Mouse (Mus musculus) mesoderm, embryonic 11.5 days (tissue): ENCODE data around the gene Ormdl3.
A peak's percentile ranks its signal among the peaks of the same experiment; 100 is the strongest.

Source experiments
- DNase-seq: peaks from one replicate; pipeline ENCODE4 v3.0.0-alpha.2; 2012; ENCODE audit warnings: low read depth, low spot score

Gene Ormdl3

DNA sequence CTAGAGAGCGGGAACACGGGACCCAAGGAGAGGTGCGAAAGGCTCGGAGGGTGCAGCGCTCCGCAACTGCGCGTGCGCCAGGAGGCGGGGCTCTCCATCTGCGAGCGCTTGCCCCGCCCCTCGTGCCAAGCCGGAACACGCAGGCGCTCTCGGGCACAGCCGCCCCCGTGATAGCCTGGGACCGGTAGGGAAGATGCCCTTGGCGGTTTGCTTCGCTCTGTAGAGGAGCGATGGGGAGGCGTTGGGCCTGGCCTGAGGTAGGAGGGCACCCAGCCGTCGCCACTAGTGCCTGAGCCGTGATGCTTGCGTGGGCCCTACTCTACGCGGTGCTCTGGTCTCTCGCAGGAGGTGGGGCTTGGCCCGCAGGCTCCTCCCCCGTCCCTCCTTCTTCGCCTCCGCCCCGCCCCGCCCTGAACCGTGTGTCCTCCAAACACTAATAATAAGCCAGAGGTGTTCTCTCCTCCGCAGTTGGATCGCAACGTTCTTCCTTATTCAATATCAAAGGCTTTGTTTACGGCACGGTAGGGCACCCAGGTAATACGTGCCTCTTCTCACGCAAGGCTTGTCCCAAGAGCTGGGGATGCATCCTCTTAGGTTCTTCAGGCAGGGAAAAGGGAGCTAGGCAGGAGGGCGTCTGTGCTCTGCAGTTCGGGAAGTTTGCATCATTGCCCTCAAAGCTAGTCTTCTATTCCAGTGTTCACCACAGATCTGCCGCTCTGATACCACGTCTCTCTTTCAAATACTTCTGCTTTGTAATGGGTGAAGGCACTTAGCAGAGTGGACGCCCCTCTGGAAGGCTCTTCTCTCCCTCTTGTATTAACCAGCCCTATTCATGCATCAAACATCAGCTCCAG lies 36.0 kb downstream of the Ormdl3 start, which contains the start of gene Zpbp2:
Gene Zpbp2 (plus strand): TSS at position 123 of the 854 bp plus-strand sequence.
- peak; percentile 93 for DNase-seq

DNA sequence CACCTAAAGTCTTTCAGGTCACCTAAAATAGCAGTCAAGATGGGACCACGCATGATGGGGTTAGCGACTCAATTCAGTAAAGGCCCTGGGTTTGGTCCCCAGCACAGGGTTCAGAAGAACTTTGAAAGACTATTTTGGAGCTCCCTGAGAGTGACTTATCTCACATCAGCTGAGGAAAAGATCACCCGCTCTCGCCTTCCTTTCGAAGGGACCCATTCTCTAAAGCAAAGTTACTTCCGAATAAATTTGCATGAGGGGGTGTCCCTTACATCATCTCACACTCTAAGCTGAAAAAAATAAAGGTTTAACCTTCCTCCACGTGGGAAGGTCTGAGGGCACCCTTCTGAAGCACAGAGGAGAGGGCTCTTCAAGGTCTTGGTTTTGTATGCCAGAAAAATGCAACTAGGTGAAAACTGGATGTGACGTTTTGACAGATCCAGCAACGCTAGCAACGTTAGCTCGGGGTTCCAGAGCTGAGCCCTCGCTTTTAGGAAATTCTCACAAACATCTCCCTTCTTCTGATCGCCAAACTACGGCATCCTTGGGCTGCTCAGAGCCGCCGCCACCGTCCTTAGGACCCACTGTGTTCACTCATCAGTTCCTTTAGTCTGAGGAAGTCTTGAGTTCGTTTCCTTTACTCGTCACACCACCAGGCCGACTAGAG lies 36.7 kb downstream of the Ormdl3 start:
- no peak for DNase-seq

DNA sequence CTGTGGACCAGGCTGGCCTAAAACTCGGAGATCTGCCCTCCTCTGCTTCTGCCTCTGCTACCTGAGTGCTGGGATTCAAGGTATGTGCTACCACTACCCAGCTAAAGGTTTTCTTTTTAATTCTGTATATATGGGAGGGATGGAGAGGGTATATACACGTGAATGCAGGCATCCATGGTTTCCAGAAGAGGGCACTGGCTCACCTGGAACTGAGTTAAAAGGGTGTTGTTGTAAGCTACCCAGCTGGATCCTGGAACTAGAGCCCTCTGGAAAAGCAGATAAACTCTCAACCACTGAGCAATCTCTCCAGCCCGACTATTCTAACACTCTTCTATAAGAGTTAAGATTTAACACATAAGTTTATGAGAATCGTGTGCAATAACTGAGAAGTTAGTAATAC lies 37.8 kb downstream of the Ormdl3 start:
- no peak for DNase-seq

DNA sequence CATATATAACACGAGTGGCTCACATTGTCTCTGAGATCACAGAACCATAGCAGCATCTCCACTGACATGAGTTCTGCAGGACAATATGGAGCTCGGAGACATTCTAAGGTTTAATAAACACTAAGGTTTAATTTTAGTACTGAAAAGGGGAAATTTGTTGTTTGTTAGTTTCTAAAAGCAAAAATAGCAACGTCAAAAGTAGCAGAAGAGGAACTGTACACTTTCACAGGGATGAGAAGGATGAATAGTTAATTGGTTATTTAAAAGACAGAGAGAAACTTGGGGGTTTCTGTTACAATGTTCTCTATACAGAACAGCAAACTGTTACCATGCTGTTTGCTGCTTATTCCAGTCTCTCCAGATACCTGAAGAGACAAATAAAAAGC lies 39.9 kb downstream of the Ormdl3 start:
- no peak for DNase-seq

DNA sequence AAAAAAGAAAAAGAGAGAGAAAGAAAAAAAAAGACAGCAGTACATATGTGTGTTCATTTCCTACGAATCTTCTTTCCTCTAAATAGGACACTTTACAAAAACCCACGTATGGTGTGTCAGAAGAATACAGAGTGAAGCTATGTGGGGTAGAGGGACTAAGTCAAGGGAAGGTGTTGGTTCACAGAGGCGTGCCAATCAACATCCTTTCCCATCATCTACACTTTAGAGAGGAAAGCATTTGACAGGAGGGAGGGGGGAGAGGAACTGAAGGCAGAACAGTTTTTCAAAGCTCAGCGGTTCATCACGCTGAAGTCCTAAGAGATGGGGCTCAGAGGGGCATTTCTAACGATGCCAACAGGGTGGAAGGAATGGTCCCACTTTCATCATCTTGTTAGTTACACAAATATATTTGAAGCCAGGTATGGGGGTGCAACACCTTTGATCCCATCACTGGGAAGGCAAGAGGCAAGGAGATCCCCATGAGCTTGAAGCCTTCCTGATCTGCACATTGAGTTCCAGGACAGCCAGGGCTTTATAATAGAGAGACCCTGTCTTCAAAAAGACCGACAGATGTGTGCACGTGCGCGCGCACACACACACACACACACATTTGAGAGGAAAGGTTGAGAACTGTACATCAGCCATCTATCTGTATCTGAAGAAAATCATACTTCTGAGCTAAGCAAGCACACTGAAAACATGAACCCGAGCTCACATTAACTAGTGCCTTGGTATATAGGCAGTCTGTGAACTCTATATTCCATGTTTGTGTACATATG lies 40.5 kb downstream of the Ormdl3 start:
- no peak for DNase-seq

DNA sequence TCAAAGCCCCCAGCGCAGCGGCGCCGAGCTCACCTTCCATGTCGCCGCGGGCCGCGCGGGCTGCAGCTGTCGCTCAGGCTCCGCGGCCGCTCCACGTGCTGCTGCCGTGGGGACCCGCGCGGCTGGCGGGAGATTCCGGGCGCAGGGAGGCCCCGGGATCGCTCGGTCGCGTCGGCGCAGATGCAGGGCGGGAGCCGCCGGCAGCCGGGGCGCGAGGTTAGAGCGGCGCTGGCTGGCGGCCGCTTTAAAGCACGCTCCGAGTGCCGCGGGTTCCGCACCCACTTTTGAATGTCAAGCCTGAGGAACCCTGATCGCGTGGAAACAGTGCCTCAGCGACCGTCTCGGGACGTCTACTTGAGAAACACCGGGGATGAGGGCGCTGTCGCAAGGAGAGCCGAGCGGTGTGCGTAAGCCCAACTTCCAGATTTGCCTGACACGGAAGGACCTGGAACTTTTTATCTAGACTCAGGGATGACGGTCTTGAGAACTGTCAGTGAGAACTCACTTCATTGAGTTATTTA lies 41.4 kb downstream of the Ormdl3 start, which contains the start of gene Ikzf3:
Gene Ikzf3 (minus strand): TSS at position 321 of the 521 bp plus-strand sequence.
- peak; percentile 31 for DNase-seq

DNA sequence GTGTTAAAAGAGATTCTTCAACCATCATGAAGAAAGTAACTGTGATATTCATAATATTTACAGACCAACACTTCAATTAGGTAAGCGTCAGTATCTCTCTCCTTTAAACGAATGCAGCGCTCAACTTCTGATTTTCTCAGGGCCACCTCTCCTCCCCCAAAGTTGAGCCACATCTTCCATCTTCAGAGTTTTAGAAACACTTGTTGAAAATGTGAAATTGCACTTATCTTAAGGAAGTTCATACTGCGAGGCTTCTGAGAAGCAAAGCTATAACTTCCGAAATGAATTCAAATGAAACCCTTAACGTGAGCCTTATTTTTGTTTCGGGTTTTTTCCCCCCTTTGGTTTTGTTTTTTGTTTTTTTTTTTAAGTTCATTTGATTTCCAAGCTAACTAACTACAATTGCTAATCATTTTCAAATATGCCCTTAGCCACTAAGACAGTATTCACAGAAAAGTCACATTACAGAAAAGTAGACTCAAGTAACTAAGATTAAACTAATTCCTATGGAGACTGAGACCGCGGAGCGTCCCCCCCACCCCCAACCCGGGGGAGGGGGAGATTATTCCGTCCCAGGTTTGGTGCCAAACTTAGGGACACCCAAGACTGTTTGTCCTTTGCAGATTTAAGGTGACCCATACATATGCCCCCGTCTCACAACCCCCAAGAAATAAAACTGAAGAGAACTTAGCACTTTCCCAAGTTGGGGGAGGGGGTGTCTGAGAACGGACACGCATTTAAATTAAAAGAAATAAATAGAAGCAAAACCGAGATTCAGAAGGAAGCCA lies 42.1 kb downstream of the Ormdl3 start:
- no peak for DNase-seq

DNA sequence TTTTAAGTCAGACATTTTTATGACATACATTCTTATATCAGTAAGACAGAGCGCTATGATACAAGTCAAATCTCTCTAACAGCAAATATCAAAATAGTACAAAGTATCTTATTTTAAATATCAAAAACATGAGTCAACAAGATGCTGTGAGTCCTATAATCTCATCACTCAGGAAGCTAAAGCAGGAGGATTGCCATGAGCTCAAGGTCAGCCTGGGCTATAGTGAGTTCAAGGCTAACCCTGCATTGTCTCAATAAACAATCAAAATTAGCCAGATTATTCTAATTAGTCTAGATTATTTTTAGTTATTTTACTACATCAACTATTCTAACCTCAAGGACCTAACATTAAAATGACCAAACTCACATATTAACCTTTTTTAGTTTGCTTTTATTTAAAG lies 43.8 kb downstream of the Ormdl3 start:
- DNase-seq, result no peak

DNA sequence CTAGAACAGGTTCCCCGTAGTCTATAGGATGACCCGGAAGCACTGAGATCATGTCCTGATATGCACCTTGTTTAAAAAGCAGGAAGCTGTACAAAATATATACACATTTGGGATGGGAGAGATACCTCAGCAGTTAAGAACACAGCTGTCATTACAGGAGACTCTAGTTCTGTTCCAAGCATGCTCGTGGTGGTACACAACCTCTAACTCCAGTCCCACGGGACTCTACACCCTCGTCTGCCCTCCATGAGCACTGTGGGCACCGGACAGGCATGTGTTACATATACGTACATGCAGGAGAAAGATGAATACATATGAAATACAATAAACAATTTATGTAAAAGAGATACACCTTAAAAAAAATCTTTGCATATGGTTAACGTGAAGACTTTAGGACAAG lies 44.6 kb downstream of the Ormdl3 start:
- DNase-seq, result no peak

DNA sequence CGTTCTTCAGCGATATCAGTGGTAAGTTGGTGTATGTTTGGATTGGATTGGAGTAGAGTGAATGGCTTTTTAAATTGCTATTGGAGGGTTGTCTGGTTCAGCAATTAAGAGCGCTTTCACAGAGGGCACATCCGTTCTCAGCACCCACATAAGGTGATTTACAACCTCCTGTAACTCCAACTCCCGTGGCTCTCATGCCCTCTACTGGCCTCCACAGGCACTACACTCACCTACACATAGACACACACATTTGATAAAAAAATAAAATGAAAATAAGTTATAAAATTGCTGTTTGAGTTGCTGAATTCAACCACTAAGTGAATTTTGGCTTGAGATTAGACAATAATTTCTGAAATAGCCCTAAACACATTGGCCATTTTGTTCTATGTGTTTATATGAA lies 46.8 kb downstream of the Ormdl3 start:
- no peak for DNase-seq

DNA sequence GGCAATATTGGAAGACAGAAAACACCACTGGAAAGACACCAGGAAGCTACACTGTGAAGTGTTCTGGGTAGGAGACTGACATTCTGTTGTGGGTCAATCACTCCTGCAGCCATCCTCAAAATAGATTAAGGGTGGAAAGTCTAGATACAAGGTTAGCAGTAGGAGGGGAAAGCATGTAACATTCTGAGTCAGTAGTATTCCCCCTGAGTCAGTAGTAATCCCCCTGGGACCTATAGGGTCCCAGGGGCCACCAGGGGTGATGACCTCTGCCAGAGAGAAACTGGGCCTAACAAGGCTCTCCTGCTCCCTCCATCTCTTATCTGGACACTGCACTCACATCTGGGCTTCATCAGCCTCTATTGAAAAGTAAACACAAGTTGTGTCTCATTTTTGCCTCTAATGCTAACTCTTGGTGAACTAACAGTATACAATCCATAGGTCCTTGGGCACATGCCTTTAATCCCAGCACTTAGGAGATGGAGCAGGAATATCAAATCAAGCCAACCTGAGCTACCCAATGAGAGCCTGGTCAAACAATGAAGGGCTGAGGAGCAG lies 49.6 kb downstream of the Ormdl3 start:
- no peak for DNase-seq
